Mouse (Mus musculus) stomach, embryonic 14.5 days (tissue): ENCODE measurements at regions not wholly inside any gene's neighbourhood (a gene's known extent, or its start where the extent isn't known, plus 50 kb on each side); places are given as distances from the start of the nearest gene placed in this dataset.

ENCODE experiments used
- ATAC-seq: fragments of 200-750 bp; cut with Nextera tagmentation; 2 replicates; pipeline ENCODE4 v1.8.0; 2017; ENCODE audit warnings: low read depth, moderate TSS enrichment; ENCODE audit not compliant: insufficient number of reproducible peaks, insufficient read depth, low FRiP score
- H3K27ac ChIP-seq: fragments of 300-500 bp; sonication (generic); 2 replicates; pipeline ENCODE4 v1.5.1; 2014; ENCODE audit warnings: mild to moderate bottlenecking, low read length, moderate library complexity, mixed read lengths
- H3K27me3 ChIP-seq: fragments of 300-500 bp; sonication (generic); 2 replicates; pipeline ENCODE4 v1.6.1; 2014; ENCODE audit warnings: low read length, control low read depth, mixed read lengths; ENCODE audit not compliant: control insufficient read depth, insufficient read depth
- H3K36me3 ChIP-seq: fragments of 300-500 bp; sonication (generic); 2 replicates; pipeline ENCODE4 v1.6.1; 2014; ENCODE audit warnings: mild to moderate bottlenecking, control low read depth, low read length, moderate library complexity, mixed read lengths; ENCODE audit not compliant: control insufficient read depth, insufficient read depth
- H3K4me1 ChIP-seq: fragments of 300-500 bp; sonication (generic); 2 replicates; pipeline ENCODE4 v1.6.1; 2014; ENCODE audit warnings: low read length, control low read depth, mixed read lengths; ENCODE audit not compliant: control insufficient read depth, insufficient read depth
- H3K4me2 ChIP-seq: fragments of 300-500 bp; sonication (generic); replicated peaks from 2 replicates; pipeline ENCODE4 v1.6.1; 2014; ENCODE audit warnings: low read depth, low read length, control low read depth
- H3K4me3 ChIP-seq: fragments of 300-500 bp; sonication (generic); 2 replicates; pipeline ENCODE4 v1.5.1; 2014; ENCODE audit warnings: low read depth, low read length, control low read depth
- H3K9ac ChIP-seq: fragments of 300-500 bp; sonication (generic); replicated peaks from 2 replicates; pipeline ENCODE4 v1.6.1; 2014; ENCODE audit warnings: low read depth, mild to moderate bottlenecking, control low read depth, low read length, moderate library complexity, mixed read lengths
- H3K9me3 ChIP-seq: fragments of 300-500 bp; sonication (generic); 2 replicates; pipeline ENCODE4 v1.6.1; 2016; ENCODE audit warnings: low read depth, low read length, control low read depth; ENCODE audit not compliant: control insufficient read depth
- WGBS: fragments of 180-500 bp; shearing (Covaris S2); extraction: QIAGEN DNeasy Blood & Tissue Kit; methylation state at CpG from one replicate; pipeline ENCODE4 v1.1.7; 2014; 5-methylcytosine and 5-hydroxymethylcytosine counted together

DNA sequence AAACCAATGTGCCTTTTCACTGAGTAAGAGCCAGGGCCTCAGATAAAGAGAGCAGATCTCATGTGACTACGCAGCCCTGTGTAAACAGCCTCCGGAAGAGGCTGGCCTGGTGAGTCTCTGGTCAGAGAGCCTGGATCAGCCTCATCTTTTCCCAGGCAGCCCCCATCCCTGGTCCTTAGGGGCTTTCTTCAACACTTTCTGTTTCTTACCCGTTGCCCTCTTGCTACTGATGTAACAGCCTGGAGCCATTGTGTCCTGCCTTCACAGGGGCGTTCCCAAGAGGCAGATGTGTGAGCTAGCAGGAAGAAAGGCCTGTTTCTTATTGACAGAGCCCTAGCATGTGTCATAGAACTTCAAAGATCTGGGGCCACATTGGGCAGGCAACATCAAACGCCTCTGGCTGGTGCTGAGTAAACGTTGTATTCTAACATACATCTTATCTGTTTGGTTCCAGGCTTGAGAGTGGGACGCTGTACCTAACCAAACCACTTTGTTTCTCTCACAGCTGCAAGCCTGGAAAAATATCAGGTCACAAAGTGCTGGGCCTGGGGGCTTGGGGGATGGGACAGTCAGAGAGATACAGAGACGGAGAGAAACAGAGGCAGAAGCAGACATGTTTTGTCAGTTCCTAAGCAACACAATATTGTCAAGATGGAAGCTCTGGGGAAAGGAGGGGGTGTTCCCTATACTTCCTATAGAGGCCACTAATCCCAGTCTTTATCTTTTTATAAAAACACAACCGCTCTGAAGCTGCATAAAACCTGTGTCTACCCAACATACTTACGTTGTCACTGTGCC is 362.6 kb upstream of the Prox1 start:
- Histone ChIP-seq H3K9me3 (no peaks in the 10 kb centered on the region), H3K27ac (no peak overlapping the region), H3K4me2 (no peak overlapping the region), H3K36me3 (no peaks in the 10 kb centered on the region), H3K27me3 (no peaks in the 10 kb centered on the region), H3K9ac (no peak overlapping the region), H3K4me1 (peaks cover 3% of the 10 kb centered on the region; the same call in 1 of the 2 replicates), H3K4me3 (no peak overlapping the region)
- peak; percentile 50; the same call in 1 of the 2 replicates for ATAC-seq
- 21% methylated on average over 10 of the region's 10 CpGs for WGBS

DNA sequence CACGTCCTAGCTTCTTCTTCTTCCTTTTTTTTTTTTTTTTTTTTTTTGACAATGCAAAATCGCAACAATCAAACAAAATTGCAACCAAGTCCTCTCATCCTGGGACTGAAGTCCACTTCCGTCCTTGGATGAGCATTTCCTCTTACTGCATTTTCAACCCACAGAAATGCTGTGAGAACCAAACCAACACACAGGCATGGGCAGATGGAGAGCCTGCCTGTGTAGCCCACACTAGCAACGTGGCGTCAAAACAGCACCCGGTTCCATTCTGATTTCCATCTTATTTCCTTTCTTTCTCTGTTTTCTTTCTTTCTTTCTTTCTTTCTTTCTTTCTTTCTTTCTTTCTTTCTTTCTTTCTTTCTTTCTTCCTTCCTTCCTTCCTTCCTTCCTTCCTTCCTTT is 360.7 kb upstream of the Prox1 start:
- Histone ChIP-seq H3K27me3 (no peaks in the 10 kb centered on the region), H3K9me3 (no peaks in the 10 kb centered on the region), H3K4me3 (no peak overlapping the region), H3K27ac (no peak overlapping the region), H3K9ac (no peak overlapping the region), H3K4me2 (no peak overlapping the region), H3K4me1 (peaks cover 11% of the 10 kb centered on the region; the same call in 1 of the 2 replicates), H3K36me3 (no peaks in the 10 kb centered on the region)
- WGBS: 90% methylated on average over 6 of the region's 6 CpGs
- no peak for ATAC-seq

DNA sequence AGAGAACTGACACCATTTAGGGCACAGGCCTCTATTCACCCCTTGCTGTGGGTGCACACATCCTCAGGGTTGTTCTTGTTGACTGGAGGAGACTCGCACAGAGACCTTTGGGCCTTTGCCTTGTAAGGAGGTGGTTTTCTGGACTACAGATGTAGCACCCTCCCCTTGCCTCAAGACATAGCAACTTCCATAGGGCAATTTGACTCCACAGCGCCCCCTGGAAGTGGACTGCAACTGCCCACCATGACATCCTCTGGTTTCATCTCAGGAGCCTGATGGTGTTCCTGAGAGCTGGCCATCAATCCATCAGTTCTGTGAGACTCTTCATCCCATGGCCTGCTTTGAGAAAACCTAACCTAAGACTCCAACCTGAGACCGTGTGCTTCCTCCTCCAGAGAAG is 359.6 kb upstream of the Prox1 start:
- WGBS: 85% methylated on average over 3 of the region's 3 CpGs
- H3K4me2 ChIP-seq: no peak overlapping the region

DNA sequence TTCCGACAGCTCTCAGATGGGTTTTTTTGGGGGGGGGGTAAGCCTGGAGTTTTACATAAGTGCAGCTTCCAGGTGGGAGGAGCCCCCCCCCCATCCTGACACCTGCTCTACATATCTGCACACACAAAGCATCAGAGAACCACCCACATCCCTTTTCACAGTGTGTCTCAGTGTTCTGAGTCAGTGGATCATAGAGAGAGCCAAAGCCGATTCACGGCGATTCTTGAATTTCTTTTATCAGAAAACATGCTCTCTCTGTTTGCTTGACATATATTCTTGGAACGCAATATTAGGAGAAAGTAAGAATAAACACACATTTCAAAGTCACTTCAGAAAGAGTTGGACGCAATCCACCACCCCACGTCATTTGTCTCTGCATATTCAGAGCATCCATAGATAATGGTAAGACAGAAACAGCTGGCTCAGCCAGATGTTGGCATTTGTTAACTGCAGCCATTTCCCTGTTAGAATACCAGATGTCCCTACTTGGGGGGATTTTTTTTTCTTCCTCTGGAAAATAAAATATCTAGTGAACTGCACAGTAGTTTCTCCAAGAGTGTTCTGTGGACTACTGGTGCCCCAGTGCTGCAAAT is 357.1 kb upstream of the Prox1 start:
- WGBS: 32% methylated on average over 7 of the region's 7 CpGs
- Histone ChIP-seq H3K4me1 (peaks cover 11% of the 10 kb centered on the region; the same call in 1 of the 2 replicates), H3K4me3 (no peak overlapping the region), H3K4me2 (no peak overlapping the region), H3K36me3 (no peaks in the 10 kb centered on the region), H3K9ac (no peak overlapping the region), H3K27me3 (no peaks in the 10 kb centered on the region; the same call in 1 of the 2 replicates), H3K27ac (no peak overlapping the region), H3K9me3 (no peaks in the 10 kb centered on the region)
- ATAC-seq: no peak

More for the DNA sequence above, 359.6 kb upstream of the Prox1 start:
- Histone ChIP-seq H3K9ac (no peak overlapping the region), H3K27me3 (no peaks in the 10 kb centered on the region; the same call in 1 of the 2 replicates), H3K4me1 (peaks cover 14% of the 10 kb centered on the region; the same call in 1 of the 2 replicates), H3K36me3 (no peaks in the 10 kb centered on the region), H3K4me3 (no peak overlapping the region), H3K9me3 (no peaks in the 10 kb centered on the region), H3K27ac (no peak overlapping the region)
- ATAC-seq: no peak

GRCm38 (mm10) chr1:190526634-190527033 is 356.1 kb upstream of the Prox1 start:
- ATAC-seq: peak; percentile 28; the same call in 1 of the 2 replicates
- Histone ChIP-seq H3K27ac (no peak overlapping the region), H3K27me3 (no peaks in the 10 kb centered on the region; the same call in 1 of the 2 replicates), H3K9me3 (no peaks in the 10 kb centered on the region), H3K4me3 (no peak overlapping the region), H3K36me3 (no peaks in the 10 kb centered on the region), H3K4me1 (peaks cover 11% of the 10 kb centered on the region; the same call in 1 of the 2 replicates), H3K9ac (no peak overlapping the region), H3K4me2 (no peak overlapping the region)
- 11% methylated on average over 7 of the region's 7 CpGs for WGBS

GRCm38 (mm10) chr1:190526046-190526445 is 355.5 kb upstream of the Prox1 start:
- H3K27me3 ChIP-seq: no peaks in the 10 kb centered on the region; the same call in 1 of the 2 replicates
- no peak overlapping the region for H3K4me3 ChIP-seq
- no peak overlapping the region for H3K9ac ChIP-seq
- H3K4me2 ChIP-seq: no peak overlapping the region
- WGBS: 28% methylated on average over 6 of the region's 6 CpGs
- no peak overlapping the region for H3K27ac ChIP-seq
- peaks cover 11% of the 10 kb centered on the region; the same call in 1 of the 2 replicates for H3K4me1 ChIP-seq
- H3K36me3 ChIP-seq: no peaks in the 10 kb centered on the region
- no peaks in the 10 kb centered on the region for H3K9me3 ChIP-seq
- no peak for ATAC-seq

DNA sequence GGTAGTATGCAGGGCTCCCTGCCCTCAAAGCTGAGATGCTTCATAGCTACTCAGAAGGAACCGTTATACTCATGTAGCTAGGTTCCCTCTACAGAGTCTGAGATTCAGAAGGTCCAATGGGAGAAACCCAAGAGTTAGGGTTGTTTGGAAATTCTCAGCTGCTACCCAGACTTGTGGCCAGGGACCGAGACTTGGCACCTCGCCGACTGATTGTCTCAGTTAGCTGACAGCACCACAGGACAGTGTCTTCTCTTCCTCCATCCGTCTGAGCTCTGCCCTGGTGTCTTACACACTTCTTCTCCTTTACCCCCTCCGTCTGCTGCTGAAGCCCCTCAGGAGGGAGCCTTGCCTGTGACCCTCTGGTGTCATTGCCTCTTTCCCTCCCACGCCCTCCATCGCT is 329.6 kb upstream of the Prox1 start:
- no peak overlapping the region for H3K4me3 ChIP-seq
- H3K27ac ChIP-seq: no peak overlapping the region
- H3K4me1 ChIP-seq: no peaks in the 10 kb centered on the region
- H3K9me3 ChIP-seq: no peaks in the 10 kb centered on the region
- 89% methylated on average over 8 of the region's 8 CpGs for WGBS
- H3K36me3 ChIP-seq: no peaks in the 10 kb centered on the region
- ATAC-seq: no peak
- no peak overlapping the region for H3K4me2 ChIP-seq
- H3K27me3 ChIP-seq: no peaks in the 10 kb centered on the region
- H3K9ac ChIP-seq: no peak overlapping the region

GRCm38 (mm10) chr1:190497474-190497873 is 327.0 kb upstream of the Prox1 start:
- no peaks in the 10 kb centered on the region for H3K27me3 ChIP-seq
- WGBS: 86% methylated on average over 4 of the region's 4 CpGs

More at GRCm38 (mm10) chr1:190497474-190497873, 327.0 kb upstream of the Prox1 start:
- Histone ChIP-seq H3K27ac (no peak overlapping the region), H3K36me3 (no peaks in the 10 kb centered on the region), H3K4me1 (no peaks in the 10 kb centered on the region), H3K4me3 (no peak overlapping the region), H3K9ac (no peak overlapping the region), H3K4me2 (no peak overlapping the region), H3K9me3 (no peaks in the 10 kb centered on the region)
- ATAC-seq: no peak
